Mouse (Mus musculus) E14TG2a.4 (cell line): ENCODE measurements around the gene Fgd6.

Experiments
- CTCF ChIP-seq: conservative IDR thresholded peaks from 2 replicates; pipeline ENCODE4 v1.5.1; 2014; ENCODE audit warnings: low read length
- POU5F1 ChIP-seq: IDR thresholded peaks from 2 replicates; pipeline ENCODE4 v1.6.1; 2014; ENCODE audit warnings: low read length, borderline replicate concordance

DNA sequence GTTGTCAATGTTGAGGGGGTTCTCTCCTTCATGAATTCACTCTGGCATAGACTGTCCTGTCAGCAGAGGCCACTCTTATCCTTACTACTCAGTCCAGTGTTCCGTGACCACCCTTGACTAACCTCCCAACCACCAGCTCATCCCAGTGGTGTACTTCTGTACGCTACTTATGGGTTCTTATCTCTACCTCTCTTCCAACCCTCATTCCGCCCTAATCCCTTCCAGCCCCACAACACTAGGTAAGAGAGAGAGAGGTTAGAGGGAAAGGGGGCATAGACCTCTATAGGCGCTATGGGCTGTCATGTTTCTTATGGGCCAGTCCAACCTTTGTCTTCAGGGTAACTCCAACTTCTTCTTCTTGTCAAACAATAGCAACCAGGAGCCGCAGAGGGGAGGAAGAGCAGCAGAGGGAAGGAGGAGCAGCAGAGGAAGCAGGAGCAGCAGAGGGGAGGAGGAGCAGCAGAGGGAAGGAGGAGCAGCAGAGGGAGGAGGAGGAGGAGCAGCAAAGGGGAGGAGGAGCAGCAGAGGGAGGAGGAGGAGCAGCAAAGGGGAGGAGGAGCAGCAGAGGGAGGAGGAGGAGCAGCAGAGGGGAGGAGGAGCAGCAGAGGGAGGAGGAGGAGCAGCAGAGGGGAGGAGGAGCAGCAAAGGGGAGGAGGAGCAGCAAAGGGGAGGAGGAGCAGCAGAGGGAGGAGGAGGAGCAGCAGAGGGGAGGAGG, 125.4 kb downstream of the Fgd6 start:
- TF ChIP-seq CTCF (no peak), POU5F1 (no peak)
